Mouse (Mus musculus) layer of hippocampus, postnatal 25 days (tissue): ENCODE measurements around the gene Vmn1r35. TPM values are rescaled to one million over a fixed set of nuclear protein-coding genes. Genes with fewer than 3 reads are reported as not detected.
"Not testable (repeated sequence)": the region's sequence is repeated elsewhere in the genome, so short reads cannot be mapped to it uniquely, and the experiment has no call there.

Experiments used
- DNase-seq, 2 experiments: peaks; one replicate each; pipeline ENCODE4 v3.0.0; 2022; ENCODE audit warnings: mixed read lengths in 2 of 2, low spot score in 1 of 2; ENCODE audit errors: extremely low spot score in 1 of 2
- total RNA-seq, 2 experiments: library from RNA; stranded (reverse); gene quantifications; 2 replicates each; pipeline ENCODE4 v1.2.3; 2021

The Vmn1r35 gene
- total RNA-seq = not detected

DNA sequence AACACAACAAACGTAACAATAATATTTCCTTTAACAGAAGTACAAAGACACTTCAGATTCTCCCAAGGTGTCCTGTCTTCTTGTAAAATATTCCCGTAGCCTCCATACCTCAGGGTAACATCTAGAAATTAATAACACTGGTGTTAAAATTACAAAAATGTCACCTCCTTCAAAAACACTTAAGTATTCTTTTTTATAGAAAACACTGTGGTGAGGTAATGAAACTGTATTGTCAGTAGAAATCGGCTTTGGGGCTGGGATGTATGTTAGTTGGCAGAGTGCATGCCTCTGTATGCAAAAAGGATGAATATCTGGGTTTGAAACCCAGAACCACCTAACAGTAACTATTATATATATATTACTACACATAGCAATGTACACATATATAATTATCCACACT, at the start of gene Vmn1r35:
Gene Vmn1r35 (minus strand): TSS at position 101 of the 400 bp plus-strand sequence.
- DNase-seq = no peak

DNA sequence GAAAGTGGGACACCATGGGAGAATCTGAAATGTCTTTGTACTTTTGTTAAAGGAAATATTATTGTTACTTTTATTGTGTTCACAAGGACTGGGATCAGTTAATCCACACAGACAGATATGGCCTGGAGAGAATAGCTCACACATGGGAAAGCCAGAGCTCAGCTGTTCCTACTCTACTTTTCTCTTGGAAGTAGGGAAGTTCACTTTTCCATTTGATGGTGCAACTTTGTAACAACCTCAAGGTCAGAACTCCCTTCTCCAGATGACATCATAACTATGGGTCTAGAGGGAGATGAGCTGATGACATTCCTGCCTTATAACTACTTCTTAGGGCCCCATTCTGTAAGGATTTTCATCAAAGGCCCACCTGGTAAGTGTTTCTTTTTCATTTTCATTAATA, 43.4 kb upstream of the Vmn1r35 start, which contains the start of gene Vmn1r37:
Gene Vmn1r37 (plus strand): TSS at position 301 of the 400 bp plus-strand sequence.
- DNase-seq = not testable (repeated sequence)

DNA sequence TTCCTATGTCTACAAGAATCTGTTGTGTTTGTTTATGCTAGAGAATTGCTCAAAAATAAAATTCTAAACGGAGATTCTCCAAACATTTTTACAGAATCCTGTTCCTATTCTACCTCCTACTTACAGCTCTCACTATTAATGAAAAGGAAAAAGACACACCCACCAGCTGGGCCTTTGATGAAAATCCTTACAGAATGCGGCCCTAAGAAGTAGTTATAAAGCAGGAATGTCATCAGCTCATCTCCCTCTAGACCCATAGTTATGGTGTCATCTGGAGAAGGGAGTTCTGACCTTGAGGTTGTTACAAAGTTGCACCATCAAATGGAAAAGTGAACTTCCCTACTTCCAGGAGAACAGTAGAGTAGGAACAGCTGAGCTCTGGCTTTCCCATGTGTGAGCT, 33.4 kb upstream of the Vmn1r35 start, which contains the start of gene Vmn1r36:
Gene Vmn1r36 (minus strand): TSS at position 101 of the 400 bp plus-strand sequence.
- not testable (repeated sequence) for DNase-seq

DNA sequence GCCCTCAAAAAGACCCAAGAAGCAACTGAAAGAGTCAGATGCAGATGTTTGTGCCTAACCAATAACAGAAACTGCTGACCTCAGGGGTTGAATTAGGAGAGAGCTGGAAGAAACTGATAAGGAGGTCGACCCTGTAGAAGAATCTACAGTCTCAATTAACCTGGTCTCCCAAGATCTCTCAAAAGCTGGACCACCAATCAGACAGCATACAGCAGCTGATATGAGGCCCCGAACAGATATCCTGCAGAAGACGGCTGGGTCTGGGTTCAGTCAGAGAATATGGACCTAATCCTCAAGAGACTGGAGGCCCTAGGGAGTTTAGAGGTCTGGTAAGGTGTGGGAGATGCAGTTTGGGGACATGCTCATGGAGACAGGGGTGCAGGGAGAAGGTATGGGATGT, 28.1 kb upstream of the Vmn1r35 start:
- no peak for DNase-seq

DNA sequence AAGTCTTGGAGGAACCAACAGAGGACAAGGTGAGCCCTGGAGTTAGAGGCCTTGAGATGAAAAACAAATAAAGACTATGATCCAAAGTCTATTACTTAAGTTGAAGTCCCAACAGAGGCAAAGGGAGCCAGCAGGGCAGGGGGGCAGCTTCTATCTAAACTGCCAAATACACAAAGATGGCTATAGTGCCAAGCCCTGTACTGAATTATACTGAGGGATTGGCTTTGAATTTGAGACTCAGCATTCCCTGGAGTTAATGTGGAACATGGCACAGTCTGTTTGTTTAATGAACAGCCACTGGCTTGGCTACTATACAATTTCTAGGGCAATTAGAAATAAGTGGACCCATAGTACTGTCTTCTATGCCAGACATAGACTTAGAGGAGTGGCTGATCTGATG, 23.2 kb upstream of the Vmn1r35 start:
- no peak for DNase-seq

DNA sequence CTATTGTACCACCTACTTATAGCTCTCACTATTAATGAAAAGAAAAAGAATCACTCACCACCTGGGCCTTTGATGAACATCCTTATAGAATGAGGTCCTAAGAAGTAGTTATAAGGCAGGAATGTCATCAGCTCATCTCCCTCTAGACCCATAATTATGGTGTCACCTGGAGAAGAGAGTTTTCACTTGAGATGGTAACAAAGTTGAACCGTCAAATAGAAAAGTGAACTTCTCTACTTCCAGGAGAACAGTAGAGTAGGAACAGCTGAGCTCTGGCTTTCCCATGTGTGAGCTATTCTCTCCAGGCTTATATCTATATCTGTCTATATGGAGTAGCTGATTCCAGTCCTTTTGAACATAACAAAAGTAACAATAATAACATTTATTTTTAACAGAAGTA, 41.9 kb downstream of the Vmn1r35 start, which contains the start of gene Vmn1r34:
Gene Vmn1r34 (minus strand): TSS at position 101 of the 400 bp plus-strand sequence.
- no peak for DNase-seq

Other genes with a start within 250 kb of the Vmn1r35 start
- gene Mad2l1, start 150.5 kb downstream of the Vmn1r35 start, total RNA-seq = 1 to 10 TPM; 5.7 to 5.9 TPM
- not detected for gene Vmn1r32, start 125.8 kb downstream of the Vmn1r35 start, total RNA-seq
- gene Vmn1r33, start 67.6 kb downstream of the Vmn1r35 start, total RNA-seq = not detected
- not detected for gene Vmn1r34, start 42.0 kb downstream of the Vmn1r35 start, total RNA-seq
- gene Vmn1r36, start 33.3 kb upstream of the Vmn1r35 start, total RNA-seq = not detected
- not detected for gene Vmn1r37, start 43.5 kb upstream of the Vmn1r35 start, total RNA-seq
- not detected for gene Vmn1r38, start 96.7 kb upstream of the Vmn1r35 start, total RNA-seq
- gene Vmn1r39, start 124.7 kb upstream of the Vmn1r35 start, total RNA-seq = not detected
- 10 to 100 TPM; 64.7 to 82.2 TPM for gene Gng12, start 210.5 kb upstream of the Vmn1r35 start, total RNA-seq